Mouse (Mus musculus) forelimb bud, embryonic 11.5 days (tissue): Measurements from ENCODE around the gene Opn1sw.

Experiments
- DNase-seq: peaks from one replicate; pipeline ENCODE4 v3.0.0-alpha.2; 2012; ENCODE audit warnings: low read depth, low spot score

Gene Opn1sw

GRCm38 (mm10) chr6:29388052-29388518 lies at the start of gene Opn1sw:
Gene Opn1sw (minus strand): TSS chr6:29388468.
- peak; percentile 53 for DNase-seq

GRCm38 (mm10) chr6:29436461-29436934 lies 48.2 kb upstream of the Opn1sw start:
- no peak for DNase-seq

- peak; percentile 39 for DNase-seq
Measured at GRCm38 (mm10) chr6:29435940-29436451, 47.7 kb upstream of the Opn1sw start.

- DNase-seq: no peak
Measured at GRCm38 (mm10) chr6:29434911-29435691, 46.8 kb upstream of the Opn1sw start.

GRCm38 (mm10) chr6:29433804-29434795 lies 45.8 kb upstream of the Opn1sw start:
- peak; percentile 27 for DNase-seq

GRCm38 (mm10) chr6:29433038-29433803 lies 45.0 kb upstream of the Opn1sw start, which contains the start of gene Flnc:
Gene Flnc (plus strand): TSS chr6:29433256.
- DNase-seq: no peak

GRCm38 (mm10) chr6:29432676-29433037 lies 44.4 kb upstream of the Opn1sw start:
- DNase-seq: no peak

GRCm38 (mm10) chr6:29432156-29432555 lies 43.9 kb upstream of the Opn1sw start:
- no peak for DNase-seq

- DNase-seq: no peak
Measured at GRCm38 (mm10) chr6:29431473-29431872, 43.2 kb upstream of the Opn1sw start.

GRCm38 (mm10) chr6:29430681-29431420 lies 42.6 kb upstream of the Opn1sw start:
- peak; percentile 21 for DNase-seq

GRCm38 (mm10) chr6:29428171-29428570 lies 39.9 kb upstream of the Opn1sw start:
- DNase-seq: no peak

GRCm38 (mm10) chr6:29426331-29426730 lies 38.1 kb upstream of the Opn1sw start:
- DNase-seq: no peak

GRCm38 (mm10) chr6:29425118-29425517 lies 36.9 kb upstream of the Opn1sw start:
- no peak for DNase-seq

GRCm38 (mm10) chr6:29420596-29420995 lies 32.3 kb upstream of the Opn1sw start:
- no peak for DNase-seq

- DNase-seq: no peak
Measured at GRCm38 (mm10) chr6:29415446-29415845, 27.2 kb upstream of the Opn1sw start.

- no peak for DNase-seq
Measured at GRCm38 (mm10) chr6:29406412-29406811, 18.1 kb upstream of the Opn1sw start.

- DNase-seq: peak; percentile 25
Measured at GRCm38 (mm10) chr6:29402693-29403342, 14.6 kb upstream of the Opn1sw start.

- no peak for DNase-seq
Measured at GRCm38 (mm10) chr6:29399851-29400250, 11.6 kb upstream of the Opn1sw start.

- DNase-seq: no peak
Measured at GRCm38 (mm10) chr6:29397575-29397974, 9.3 kb upstream of the Opn1sw start.
